In the genomic region with DNA sequence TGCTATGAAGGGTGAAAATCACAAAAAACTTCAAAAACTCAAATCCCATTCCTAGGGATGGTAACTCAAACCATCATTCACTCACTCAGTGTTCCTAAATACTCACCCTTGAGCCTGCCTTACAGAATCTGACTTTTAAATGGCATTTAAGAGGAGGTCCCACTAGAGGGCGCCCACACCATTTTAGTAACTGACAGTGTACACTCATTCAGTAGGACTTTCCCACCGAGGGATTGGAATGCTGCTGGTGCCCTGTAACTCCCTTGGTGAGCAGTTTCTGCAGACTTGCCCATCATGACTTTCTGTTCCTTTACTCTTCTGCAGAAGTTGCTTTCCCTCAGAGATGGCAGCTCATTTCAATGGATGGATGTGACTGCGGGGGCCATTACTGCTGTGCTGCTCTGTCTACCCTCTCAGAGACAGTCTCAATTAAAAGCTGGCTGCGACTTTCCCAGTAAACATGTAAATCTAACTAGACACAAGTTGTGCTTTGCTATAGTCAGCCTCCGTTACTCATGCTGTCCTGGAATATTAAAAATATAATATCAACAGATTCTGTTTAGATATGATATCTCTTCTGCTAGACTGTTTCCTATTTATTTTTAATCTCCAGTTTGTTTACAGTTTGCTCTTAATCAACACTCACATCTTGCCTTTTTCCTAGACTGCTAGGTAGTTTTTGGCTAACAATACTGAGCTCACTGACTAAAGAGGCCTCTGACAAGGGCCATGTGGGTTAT, we compare ENCODE assay signal across 8 mouse cellular contexts.
A peak's percentile ranks its signal among the peaks of the same experiment; 100 is the strongest.
DNase-seq lines count a peak whose midpoint lies in the region; ATAC-seq and TF ChIP-seq lines count a peak whose summit lies in the region.

No protein-coding gene starts in this region.

- peaks cover 3% of the 10 kb centered on the region; the same call in 1 of the 2 replicates for H3K4me1 ChIP-seq in cerebellum, adult 2 months (ENCODE audit: control insufficient read depth, insufficient read depth, low read length)
- H3K4me1 ChIP-seq in hindbrain, embryonic 11.5 days (replicated peaks; ENCODE audit: control insufficient read depth, insufficient read depth, low read length) = no peaks in the 10 kb centered on the region

- no peak for TF ChIP-seq POLR2A in cerebellum, adult 2 months (IDR thresholded peaks at IDR 0.05; ENCODE audit: borderline replicate concordance, insufficient read depth, low read length)

- WGBS in cerebellum, adult 2 months = 36% methylated on average over 5 of the region's 5 CpGs
- WGBS in hindbrain, embryonic 11.5 days = 45% methylated on average over 5 of the region's 5 CpGs

- H3K4me2 ChIP-seq in hindbrain, embryonic 11.5 days (replicated peaks; ENCODE audit: low read depth, low read length) = no peak overlapping the region

- H3K27me3 ChIP-seq in cerebellum, adult 2 months (ENCODE audit: control insufficient read depth, insufficient read depth, low read length) = no peaks in the 10 kb centered on the region
- H3K27me3 ChIP-seq in hindbrain, embryonic 11.5 days (ENCODE audit: control insufficient read depth, insufficient read depth, low read length) = no peaks in the 10 kb centered on the region

- H3K9ac ChIP-seq in hindbrain, embryonic 11.5 days (ENCODE audit: low read depth, low read length) = no peak overlapping the region

- no peaks in the 10 kb centered on the region for H3K36me3 ChIP-seq in hindbrain, embryonic 11.5 days (ENCODE audit: control insufficient read depth, insufficient read depth, low read length)

- no peaks in the 10 kb centered on the region for H3K9me3 ChIP-seq in hindbrain, embryonic 11.5 days (ENCODE audit: control insufficient read depth, low read length)

- H3K27ac ChIP-seq in cerebellum, adult 2 months (ENCODE audit: insufficient read depth, low read length) = no peak overlapping the region
- no peak overlapping the region for H3K27ac ChIP-seq in hindbrain, embryonic 11.5 days (ENCODE audit: low read depth, low read length)

- no peak overlapping the region for H3K4me3 ChIP-seq in cerebellum, adult 2 months (replicated peaks; ENCODE audit: insufficient read depth, low read depth, low read length)
- H3K4me3 ChIP-seq in hindbrain, embryonic 11.5 days (ENCODE audit: low read depth, low read length) = no peak overlapping the region

- DNase-seq in MN1 (ENCODE audit: low spot score) = peak; percentile 88
- DNase-seq in cerebellum, adult 2 months = peak; percentile 68 to 77
- DNase-seq in hindbrain, embryonic 11.5 days (ENCODE audit: low spot score) = peak; percentile 91
- DNase-seq in layer of hippocampus, postnatal 10 days (ENCODE audit: low spot score in 2 of 2) = peak; percentile 92
- DNase-seq in lung, postnatal 10 days = peak; percentile 91
- peak; percentile 89 for DNase-seq in retina, postnatal 1 day
- DNase-seq in urinary bladder, adult 18-20 months (ENCODE audit: low spot score in 2 of 2) = peak; percentile 65 to 74

- peak; percentile 91 for ATAC-seq in frontal cortex, adult (ENCODE audit: low TSS enrichment)
- 0 out of 2 replicates have a peak, but pooled peaks have one; percentile 14 for ATAC-seq in hindbrain, embryonic 11.5 days (ENCODE audit: low FRiP score)

- TF ChIP-seq CTCF in cerebellum, adult 2 months (IDR thresholded peaks at IDR 0.05; ENCODE audit: borderline replicate concordance, insufficient read depth, low read depth, low read length) = peak; percentile 52; the same call in 1 of the 2 replicates
